Mouse (Mus musculus): ENCODE results near the gene Ppm1h. TPM values are rescaled to one million over a fixed set of nuclear protein-coding genes. Genes with fewer than 3 reads are reported as not detected.

Ppm1h gene
- polyA plus RNA-seq, 1 experiment from 2014 or later = 22.2 TPM

GRCm38 (mm10) chr10:122815094-122815493 is 136.5 kb downstream of the Ppm1h start:
- Histone ChIP-seq H3K4me1 (ENCODE audit: control insufficient read depth, insufficient read depth, low read length) (0 out of 2 replicates have a peak, but pooled peaks cover 1% of the 10 kb centered on the region), H3K36me3 (ENCODE audit: control insufficient read depth, insufficient read depth, low read length) (no peaks in the 10 kb centered on the region), H3K4me3 (ENCODE audit: low read length) (no peak overlapping the region), H3K4me2 (replicated peaks; ENCODE audit: low read depth, low read length) (no peak overlapping the region), H3K27ac (ENCODE audit: low read depth, low read length) (no peak overlapping the region), H3K9me3 (ENCODE audit: control insufficient read depth, low read length) (no peaks in the 10 kb centered on the region; the same call in 1 of the 2 replicates), H3K27me3 (ENCODE audit: control insufficient read depth, insufficient read depth, low read length) (no peaks in the 10 kb centered on the region), H3K9ac (ENCODE audit: low read depth, low read length) (no peak overlapping the region)
- 33% methylated on average over 14 of the region's 14 CpGs for WGBS
- ATAC-seq (ENCODE audit: low FRiP score, low TSS enrichment) = peak; percentile 62

- Histone ChIP-seq H3K9me3 (ENCODE audit: control insufficient read depth, low read length) (no peaks in the 10 kb centered on the region; the same call in 1 of the 2 replicates), H3K36me3 (ENCODE audit: control insufficient read depth, insufficient read depth, low read length) (no peaks in the 10 kb centered on the region), H3K4me1 (ENCODE audit: control insufficient read depth, insufficient read depth, low read length) (no peaks in the 10 kb centered on the region), H3K4me2 (replicated peaks; ENCODE audit: low read depth, low read length) (no peak overlapping the region), H3K9ac (ENCODE audit: low read depth, low read length) (no peak overlapping the region), H3K27ac (ENCODE audit: low read depth, low read length) (no peak overlapping the region), H3K4me3 (ENCODE audit: low read length) (no peak overlapping the region), H3K27me3 (ENCODE audit: control insufficient read depth, insufficient read depth, low read length) (no peaks in the 10 kb centered on the region)
- WGBS = 63% methylated on average over 8 of the region's 8 CpGs
- ATAC-seq (ENCODE audit: low FRiP score, low TSS enrichment) = no peak
Measured at GRCm38 (mm10) chr10:122817741-122818140, 139.2 kb downstream of the Ppm1h start.

GRCm38 (mm10) chr10:122819808-122820207 is 141.2 kb downstream of the Ppm1h start:
- no peak overlapping the region for H3K4me3 ChIP-seq (ENCODE audit: low read length)
- no peak overlapping the region for H3K9ac ChIP-seq (ENCODE audit: low read depth, low read length)
- H3K4me2 ChIP-seq (replicated peaks; ENCODE audit: low read depth, low read length) = no peak overlapping the region
- H3K4me1 ChIP-seq (ENCODE audit: control insufficient read depth, insufficient read depth, low read length) = no peaks in the 10 kb centered on the region
- no peaks in the 10 kb centered on the region for H3K27me3 ChIP-seq (ENCODE audit: control insufficient read depth, insufficient read depth, low read length)
- no peak overlapping the region for H3K27ac ChIP-seq (ENCODE audit: low read depth, low read length)
- 93% methylated on average over 6 of the region's 6 CpGs for WGBS
- no peak for ATAC-seq (ENCODE audit: low FRiP score, low TSS enrichment)
- no peaks in the 10 kb centered on the region; the same call in 1 of the 2 replicates for H3K9me3 ChIP-seq (ENCODE audit: control insufficient read depth, low read length)
- H3K36me3 ChIP-seq (ENCODE audit: control insufficient read depth, insufficient read depth, low read length) = no peaks in the 10 kb centered on the region

GRCm38 (mm10) chr10:122821549-122821948 is 143.0 kb downstream of the Ppm1h start:
- no peaks in the 10 kb centered on the region for H3K4me1 ChIP-seq (ENCODE audit: control insufficient read depth, insufficient read depth, low read length)
- 78% methylated on average over 6 of the region's 6 CpGs for WGBS
- no peak overlapping the region for H3K9ac ChIP-seq (ENCODE audit: low read depth, low read length)
- no peaks in the 10 kb centered on the region for H3K36me3 ChIP-seq (ENCODE audit: control insufficient read depth, insufficient read depth, low read length)
- no peak overlapping the region for H3K4me3 ChIP-seq (ENCODE audit: low read length)
- H3K4me2 ChIP-seq (replicated peaks; ENCODE audit: low read depth, low read length) = no peak overlapping the region
- no peak for ATAC-seq (ENCODE audit: low FRiP score, low TSS enrichment)
- no peaks in the 10 kb centered on the region for H3K27me3 ChIP-seq (ENCODE audit: control insufficient read depth, insufficient read depth, low read length)
- no peak overlapping the region for H3K27ac ChIP-seq (ENCODE audit: low read depth, low read length)
- H3K9me3 ChIP-seq (ENCODE audit: control insufficient read depth, low read length) = no peaks in the 10 kb centered on the region

GRCm38 (mm10) chr10:122823642-122824041 is 145.1 kb downstream of the Ppm1h start:
- H3K36me3 ChIP-seq (ENCODE audit: control insufficient read depth, insufficient read depth, low read length) = no peaks in the 10 kb centered on the region
- no peak for ATAC-seq (ENCODE audit: low FRiP score, low TSS enrichment)
- no peak overlapping the region for H3K4me2 ChIP-seq (replicated peaks; ENCODE audit: low read depth, low read length)
- no peak overlapping the region for H3K27ac ChIP-seq (ENCODE audit: low read depth, low read length)
- H3K9ac ChIP-seq (ENCODE audit: low read depth, low read length) = no peak overlapping the region
- no peaks in the 10 kb centered on the region for H3K27me3 ChIP-seq (ENCODE audit: control insufficient read depth, insufficient read depth, low read length)
- H3K9me3 ChIP-seq (ENCODE audit: control insufficient read depth, low read length) = no peaks in the 10 kb centered on the region
- H3K4me1 ChIP-seq (ENCODE audit: control insufficient read depth, insufficient read depth, low read length) = peaks cover 4% of the 10 kb centered on the region; the same call in 1 of the 2 replicates
- WGBS = 67% methylated on average over 13 of the region's 13 CpGs
- no peak overlapping the region for H3K4me3 ChIP-seq (ENCODE audit: low read length)

- Histone ChIP-seq H3K27me3 (ENCODE audit: control insufficient read depth, insufficient read depth, low read length) (no peaks in the 10 kb centered on the region), H3K36me3 (ENCODE audit: control insufficient read depth, insufficient read depth, low read length) (no peaks in the 10 kb centered on the region), H3K9me3 (ENCODE audit: control insufficient read depth, low read length) (no peaks in the 10 kb centered on the region), H3K4me1 (ENCODE audit: control insufficient read depth, insufficient read depth, low read length) (peaks cover 4% of the 10 kb centered on the region; the same call in 1 of the 2 replicates), H3K4me3 (ENCODE audit: low read length) (no peak overlapping the region), H3K27ac (ENCODE audit: low read depth, low read length) (no peak overlapping the region), H3K4me2 (replicated peaks; ENCODE audit: low read depth, low read length) (no peak overlapping the region), H3K9ac (ENCODE audit: low read depth, low read length) (no peak overlapping the region)
- no peak for ATAC-seq (ENCODE audit: low FRiP score, low TSS enrichment)
- 62% methylated on average over 16 of the region's 16 CpGs for WGBS
Measured at GRCm38 (mm10) chr10:122826696-122827331, 148.3 kb downstream of the Ppm1h start.

- WGBS = 82% methylated on average over 12 of the region's 12 CpGs
- no peak for ATAC-seq (ENCODE audit: low FRiP score, low TSS enrichment)
- H3K9me3 ChIP-seq (ENCODE audit: control insufficient read depth, low read length) = no peaks in the 10 kb centered on the region
Measured at GRCm38 (mm10) chr10:122827719-122828414, 149.3 kb downstream of the Ppm1h start.

GRCm38 (mm10) chr10:122829801-122830217 is 151.2 kb downstream of the Ppm1h start:
- 50% methylated on average over 3 of the region's 3 CpGs for WGBS
- Histone ChIP-seq H3K36me3 (ENCODE audit: control insufficient read depth, insufficient read depth, low read length) (no peaks in the 10 kb centered on the region), H3K4me3 (ENCODE audit: low read length) (no peak overlapping the region), H3K27ac (ENCODE audit: low read depth, low read length) (no peak overlapping the region), H3K9ac (ENCODE audit: low read depth, low read length) (no peak overlapping the region), H3K4me2 (replicated peaks; ENCODE audit: low read depth, low read length) (no peak overlapping the region), H3K27me3 (ENCODE audit: control insufficient read depth, insufficient read depth, low read length) (no peaks in the 10 kb centered on the region), H3K4me1 (ENCODE audit: control insufficient read depth, insufficient read depth, low read length) (peaks cover 4% of the 10 kb centered on the region; the same call in 1 of the 2 replicates), H3K9me3 (ENCODE audit: control insufficient read depth, low read length) (no peaks in the 10 kb centered on the region)
- no peak for ATAC-seq (ENCODE audit: low FRiP score, low TSS enrichment)

More at GRCm38 (mm10) chr10:122827719-122828414, 149.3 kb downstream of the Ppm1h start:
- H3K4me3 ChIP-seq (ENCODE audit: low read length) = no peak overlapping the region
- H3K4me2 ChIP-seq (replicated peaks; ENCODE audit: low read depth, low read length) = no peak overlapping the region
- H3K27ac ChIP-seq (ENCODE audit: low read depth, low read length) = no peak overlapping the region
- H3K4me1 ChIP-seq (ENCODE audit: control insufficient read depth, insufficient read depth, low read length) = peaks cover 4% of the 10 kb centered on the region; the same call in 1 of the 2 replicates
- no peaks in the 10 kb centered on the region for H3K36me3 ChIP-seq (ENCODE audit: control insufficient read depth, insufficient read depth, low read length)
- no peak overlapping the region for H3K9ac ChIP-seq (ENCODE audit: low read depth, low read length)
- H3K27me3 ChIP-seq (ENCODE audit: control insufficient read depth, insufficient read depth, low read length) = no peaks in the 10 kb centered on the region

GRCm38 (mm10) chr10:122830638-122831037 is 152.1 kb downstream of the Ppm1h start:
- no peak for ATAC-seq (ENCODE audit: low FRiP score, low TSS enrichment)
- Histone ChIP-seq H3K9ac (ENCODE audit: low read depth, low read length) (no peak overlapping the region), H3K27me3 (ENCODE audit: control insufficient read depth, insufficient read depth, low read length) (no peaks in the 10 kb centered on the region), H3K4me1 (ENCODE audit: control insufficient read depth, insufficient read depth, low read length) (peaks cover 4% of the 10 kb centered on the region; the same call in 1 of the 2 replicates), H3K4me3 (ENCODE audit: low read length) (no peak overlapping the region), H3K27ac (ENCODE audit: low read depth, low read length) (no peak overlapping the region), H3K9me3 (ENCODE audit: control insufficient read depth, low read length) (no peaks in the 10 kb centered on the region), H3K4me2 (replicated peaks; ENCODE audit: low read depth, low read length) (no peak overlapping the region), H3K36me3 (ENCODE audit: control insufficient read depth, insufficient read depth, low read length) (no peaks in the 10 kb centered on the region)
- 87% methylated on average over 10 of the region's 10 CpGs for WGBS
